25 mouse cellular contexts compared by ENCODE assay signal in the genomic region with DNA sequence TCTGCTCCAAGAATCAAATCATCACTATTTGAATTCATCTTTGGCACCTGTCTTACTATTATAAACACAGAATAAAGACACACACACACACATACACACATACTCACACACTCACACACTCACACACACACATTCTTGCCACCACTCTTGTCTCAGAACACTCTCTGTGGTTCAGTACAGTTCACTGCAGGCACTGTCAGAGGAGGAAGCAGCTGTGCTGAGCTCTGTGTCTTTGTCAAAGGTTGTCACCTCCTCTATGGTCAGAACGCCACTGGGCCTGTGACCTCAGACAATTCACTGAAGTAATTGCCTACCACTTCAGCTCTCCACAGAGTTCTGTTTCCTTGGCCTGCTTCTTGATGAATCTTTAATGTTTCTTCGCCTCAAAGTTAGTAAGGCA. TPM values are rescaled to one million over a fixed set of nuclear protein-coding genes. Genes with fewer than 3 reads are reported as not detected.
DNase-seq lines count a peak whose midpoint lies in the region; ATAC-seq and TF ChIP-seq lines count a peak whose summit lies in the region.
"Had no signal": no experiment of that assay in that cellular context is flagged by ENCODE, and none has a peak within 500 bp of the region (broad histone marks: within the 10 kb centered on the region; RNA-seq: fewer than 3 reads in every experiment).

No protein-coding gene starts in this region.

- H3K9me3 ChIP-seq in lung, embryonic 14.5 days (ENCODE audit: low read depth, low read length), result no peaks in the 10 kb centered on the region
- no peaks in the 10 kb centered on the region for H3K9me3 ChIP-seq in CH12.LX (replicated peaks; ENCODE audit: low read length)
- H3K9me3 ChIP-seq in forebrain, embryonic 13.5 days (replicated peaks), result no peaks in the 10 kb centered on the region
- H3K9me3 ChIP-seq: forebrain, embryonic 10.5 days; heart, embryonic 15.5 days; liver, embryonic 12.5 days; lung, embryonic 15.5 days; midbrain, embryonic 15.5 days; neural tube, embryonic 13.5 days had no signal

- in situ Hi-C loops in CH12.LX (cut with MboI; ENCODE audit: low pct_ligation_motif_present, low pct_unique_long_range_greater_than_20kb, low sequenced_read_pairs), result no loop called here

- no peaks in the 10 kb centered on the region for H3K36me3 ChIP-seq in lung, embryonic 14.5 days (ENCODE audit: insufficient read depth)
- no peaks in the 10 kb centered on the region for H3K36me3 ChIP-seq in CH12.LX (replicated peaks in 1 of 2; ENCODE audit: control insufficient read depth in 1 of 2, insufficient read depth in 1 of 2, low read length in 1 of 2)
- H3K36me3 ChIP-seq in forebrain, embryonic 13.5 days (ENCODE audit: poor library complexity, severe bottlenecking), result no peaks in the 10 kb centered on the region
- H3K36me3 ChIP-seq: forebrain, embryonic 10.5 days; heart, embryonic 15.5 days; liver, embryonic 12.5 days; lung, embryonic 15.5 days; midbrain, embryonic 15.5 days; neural tube, embryonic 13.5 days had no signal

- H3K27ac ChIP-seq in lung, embryonic 14.5 days (ENCODE audit: low read depth), result no peak overlapping the region
- peak overlapping the region; percentile 9; the same call in 1 of the 2 replicates for H3K27ac ChIP-seq in CH12.LX (ENCODE audit: insufficient read depth, low read depth)
- H3K27ac ChIP-seq in forebrain, embryonic 13.5 days, result no peak overlapping the region
- H3K27ac ChIP-seq: forebrain, embryonic 10.5 days; heart, embryonic 15.5 days; hindbrain, embryonic 14.5 days; kidney, postnatal 0 days; liver, embryonic 12.5 days; lung, embryonic 15.5 days; midbrain, embryonic 15.5 days; neural tube, embryonic 13.5 days had no signal

- no peaks in the 10 kb centered on the region for H3K27me3 ChIP-seq in lung, embryonic 14.5 days (ENCODE audit: insufficient read depth, low read length)
- H3K27me3 ChIP-seq in CH12.LX (replicated peaks), result no peaks in the 10 kb centered on the region
- H3K27me3 ChIP-seq in forebrain, embryonic 13.5 days, result no peaks in the 10 kb centered on the region
- H3K27me3 ChIP-seq: heart, embryonic 15.5 days; liver, embryonic 12.5 days; lung, embryonic 15.5 days; midbrain, embryonic 15.5 days; neural tube, embryonic 13.5 days had no signal

- 58% methylated on average over 2 of the region's 2 CpGs for WGBS in lung, embryonic 14.5 days
- 66% methylated on average over 2 of the region's 2 CpGs for WGBS in forebrain, embryonic 13.5 days

- H3K79me2 ChIP-seq in CH12.LX (replicated peaks; ENCODE audit: control insufficient read depth, extremely low read depth, insufficient read depth, poor library complexity, severe bottlenecking), result no peaks in the 10 kb centered on the region

- intact Hi-C loops in left cerebral cortex, postnatal 10 days (cut with DNase I), result no loop called here

- dilution Hi-C loops in CH12.LX (cut with MboI; ENCODE audit: extremely low pct_ligation_motif_present, extremely low pct_unique_long_range_greater_than_20kb, low sequenced_read_pairs), result no loop called here

- no peak for TF ChIP-seq POLR2A in CH12.LX (IDR thresholded peaks at IDR 0.05; ENCODE audit: low read depth, low read length)

- H3K4me2 ChIP-seq in lung, embryonic 14.5 days, result no peak overlapping the region
- H3K4me2 ChIP-seq in CH12.LX (ENCODE audit: insufficient read depth, low read depth, poor library complexity, severe bottlenecking), result no peak overlapping the region
- no peak overlapping the region for H3K4me2 ChIP-seq in forebrain, embryonic 13.5 days
- H3K4me2 ChIP-seq: heart, embryonic 15.5 days; hindbrain, embryonic 14.5 days; liver, embryonic 12.5 days; lung, embryonic 15.5 days; midbrain, embryonic 15.5 days; neural tube, embryonic 13.5 days had no signal

- DNase-seq in lung, embryonic 14.5 days, result peak; percentile 15
- no peak for DNase-seq in lung, postnatal 36 days
- DNase-seq in CH12.LX (ENCODE audit: extremely low read depth), result peak; percentile 55
- peak; percentile 23 for DNase-seq in thymus, postnatal 25 days
- no peak for DNase-seq in heart, adult 8-10 months (ENCODE audit: low spot score)
- DNase-seq in left cerebral cortex, postnatal 10 days (ENCODE audit: extremely low spot score in 1 of 2, low spot score in 2 of 2), result no peak
- DNase-seq: adrenal gland, adult 2 months; cerebellum, adult 11 months; cerebellum, adult 9-11 months; gastrocnemius, postnatal 25 days; heart, postnatal 36 days; kidney, adult 2 months had no signal

- no peak overlapping the region for H3K4me3 ChIP-seq in lung, embryonic 14.5 days (ENCODE audit: low read depth, low read length)
- H3K4me3 ChIP-seq in CH12.LX (replicated peaks in 1 of 3; ENCODE audit: low read depth in 2 of 3, low read length in 2 of 3, poor library complexity in 1 of 3), result no peak overlapping the region
- no peak overlapping the region for H3K4me3 ChIP-seq in forebrain, embryonic 13.5 days
- H3K4me3 ChIP-seq: forebrain, embryonic 10.5 days; heart, embryonic 15.5 days; liver, embryonic 12.5 days; lung, embryonic 15.5 days; midbrain, embryonic 15.5 days; neural tube, embryonic 13.5 days had no signal

- no peak; the same call in 1 of the 2 replicates for TF ChIP-seq RAD21 in CH12.LX (IDR thresholded peaks at IDR 0.05; ENCODE audit: low read depth, low read length)

- peak; percentile 48; the same call in 1 of the 2 replicates for TF ChIP-seq EP300 in CH12.LX (IDR thresholded peaks at IDR 0.05; ENCODE audit: low read length)

- TF ChIP-seq CTCF in lung, embryonic 14.5 days (IDR thresholded peaks at IDR 0.05; ENCODE audit: low read depth), result no peak
- no peak for TF ChIP-seq CTCF in CH12.LX (conservative IDR thresholded peaks at IDR 0.05 in 1 of 2, IDR thresholded peaks at IDR 0.05 in 1 of 2; ENCODE audit: low read depth in 2 of 2, low read length in 2 of 2)

- no peaks in the 10 kb centered on the region for H3K4me1 ChIP-seq in lung, embryonic 14.5 days (ENCODE audit: insufficient read depth)
- H3K4me1 ChIP-seq in CH12.LX (ENCODE audit: control insufficient read depth in 1 of 2, insufficient read depth in 2 of 2), result peaks cover 5 to 36% of the 10 kb centered on the region in 2 experiments; a peak in 3 of 4 replicates
- H3K4me1 ChIP-seq in forebrain, embryonic 13.5 days, result 0 out of 2 replicates have a peak, but pooled peaks cover 3% of the 10 kb centered on the region
- H3K4me1 ChIP-seq: forebrain, embryonic 10.5 days; heart, embryonic 15.5 days; liver, embryonic 12.5 days; lung, embryonic 15.5 days; midbrain, embryonic 15.5 days had no signal

- H3K9ac ChIP-seq in lung, embryonic 14.5 days, result no peak overlapping the region
- no peak overlapping the region for H3K9ac ChIP-seq in CH12.LX (ENCODE audit: insufficient read depth, low read depth)
- H3K9ac ChIP-seq in forebrain, embryonic 13.5 days, result no peak overlapping the region
- H3K9ac ChIP-seq: heart, embryonic 15.5 days; hindbrain, embryonic 14.5 days; liver, embryonic 12.5 days; lung, embryonic 15.5 days; midbrain, embryonic 15.5 days; neural tube, embryonic 13.5 days had no signal

- no peak for ATAC-seq in lung, embryonic 14.5 days (ENCODE audit: insufficient read depth)
- ATAC-seq in megakaryocyte progenitor cell, adult 5-6 weeks (replicated peaks; ENCODE audit: poor library complexity), result peak; percentile 58
- no peak for ATAC-seq in forebrain, embryonic 13.5 days
- ATAC-seq: CD4-positive, CD25-positive, alpha-beta regulatory T cell, adult 4 months; inflammation-experienced regulatory T-cells, adult 6 months; liver, embryonic 12.5 days; midbrain, embryonic 15.5 days; Patski had no signal

TF ChIP-seq in CH12.LX, 34 proteins besides CTCF, POLR2A, EP300 and RAD21:
- TF ChIP-seq CHD2 (IDR thresholded peaks at IDR 0.05; ENCODE audit: low read length), result no peak
- TF ChIP-seq UBTF (IDR thresholded peaks at IDR 0.05; ENCODE audit: low read depth, low read length), result no peak
- TF ChIP-seq MYC (IDR thresholded peaks at IDR 0.05; ENCODE audit: low read depth, low read length), result 0 out of 2 replicates have a peak, but pooled peaks have one; percentile 51
- TF ChIP-seq JUND (conservative IDR thresholded peaks at IDR 0.05; ENCODE audit: low read depth, low read length), result no peak
- TF ChIP-seq MEF2A (IDR thresholded peaks at IDR 0.05; ENCODE audit: borderline replicate concordance, low read depth, low read length), result no peak
- TF ChIP-seq CHD1 (IDR thresholded peaks at IDR 0.05; ENCODE audit: low read depth, low read length), result no peak
- TF ChIP-seq HCFC1 (IDR thresholded peaks at IDR 0.05; ENCODE audit: low read depth, low read length), result no peak
- no peak for TF ChIP-seq ZC3H11A (IDR thresholded peaks at IDR 0.05; ENCODE audit: low read depth, low read length)
- no peak for TF ChIP-seq ELF1 (IDR thresholded peaks at IDR 0.05; ENCODE audit: low read depth, low read length)
- TF ChIP-seq ETS1 (conservative IDR thresholded peaks at IDR 0.05; ENCODE audit: low read depth, low read length), result peak; percentile 64
- TF ChIP-seq SIN3A (IDR thresholded peaks at IDR 0.05; ENCODE audit: low read length), result peak; percentile 59
- no peak for TF ChIP-seq JUN (IDR thresholded peaks at IDR 0.05; ENCODE audit: insufficient read depth, low read depth, low read length)
- TF ChIP-seq TCF12 (IDR thresholded peaks at IDR 0.05; ENCODE audit: low read depth, low read length), result peak; percentile 51; the same call in 1 of the 2 replicates
- no peak for TF ChIP-seq ZNF384 (IDR thresholded peaks at IDR 0.05; ENCODE audit: low read depth, low read length)
- no peak for TF ChIP-seq MAFK (IDR thresholded peaks at IDR 0.05; ENCODE audit: insufficient replicate concordance, low read length)
TF ChIP-seq in CH12.LX: peak in this region for 4.

RNA-seq across cellular contexts. Expression of a gene that starts 33.5 kb away (rescaled TPM):
- polyA plus RNA-seq in lung, embryonic 14.5 days (2014; fragmentation: Nextera tagmentation; extraction: Ambion mirVana), result 12.1 and 12.3 TPM in 2 replicates
- 18.5 and 24.9 TPM in 2 replicates for total RNA-seq in CH12.LX (2012; rRNA removed)
- 7.0 and 7.5 TPM in 2 replicates for total RNA-seq in CH12.LX (2014; rRNA removed)
- polyA plus RNA-seq in CH12.LX (2012; ENCODE audit: insufficient read length, low read depth), result 46.4 and 53.3 TPM in 2 replicates
- total RNA-seq in megakaryocyte progenitor cell, adult 5-6 weeks (2015), result 36.8 and 40.9 TPM in 2 replicates
- total RNA-seq in megakaryocyte progenitor cell, adult 5-6 weeks (2017), result 10.8 and 13.8 TPM in 2 replicates
- total RNA-seq in heart, adult 8-10 months (2022), result 10 to 100 TPM; 21.0 to 26.3 (median 25.3) TPM
- polyA plus RNA-seq in forebrain, embryonic 13.5 days (2015; fragmentation: Nextera tagmentation; extraction: Ambion mirVana), result 16.4 and 16.8 TPM in 2 replicates
- 10 to 100 TPM; 63.4 to 73.0 TPM for total RNA-seq in left cerebral cortex, postnatal 10 days (2021)

Comparison
In these comparisons a context has a peak if more than half of its experiments do, and no peak if none do; other contexts are left out.
1. DNase-seq: peak in lung, embryonic 14.5 days (single experiment), CH12.LX (single experiment) and thymus, postnatal 25 days (single experiment); none in lung, postnatal 36 days (single experiment), heart, adult 8-10 months (single experiment) and left cerebral cortex, postnatal 10 days (0 of 2).